ENCODE assay signal across 1 mouse cellular context in genomic region chr4:119531813-119532212, GRCm38 (mm10).
TF ChIP-seq lines count a peak whose summit lies in the region.

No protein-coding gene starts in this region.

TF ChIP-seq in MEL, 35 proteins besides CTCF, POLR2A, EP300 and RAD21:
- no peak for TF ChIP-seq HCFC1 (IDR thresholded peaks at IDR 0.05; ENCODE audit: low read depth, low read length)
- no peak for TF ChIP-seq ZC3H11A (IDR thresholded peaks at IDR 0.05; ENCODE audit: low read depth, low read length)
- TF ChIP-seq GABPA (IDR thresholded peaks at IDR 0.05; ENCODE audit: low read depth, low read length), result no peak
- no peak for TF ChIP-seq MAFK (IDR thresholded peaks at IDR 0.05; ENCODE audit: borderline replicate concordance, low read depth, low read length)
- no peak for TF ChIP-seq MYB (IDR thresholded peaks at IDR 0.05; ENCODE audit: low read depth, low read length)
- TF ChIP-seq USF1 (IDR thresholded peaks at IDR 0.05; ENCODE audit: low read depth, low read length), result no peak
- no peak for TF ChIP-seq ETS1 (IDR thresholded peaks at IDR 0.05; ENCODE audit: low read depth, low read length)
- no peak for TF ChIP-seq POLR2AphosphoS5 (IDR thresholded peaks at IDR 0.05; ENCODE audit: borderline replicate concordance, low read depth, low read length)
- no peak for TF ChIP-seq ZNF384 (IDR thresholded peaks at IDR 0.05; ENCODE audit: low read depth, low read length)
- TF ChIP-seq TAL1 (IDR thresholded peaks at IDR 0.05; ENCODE audit: low read length), result no peak
- no peak for TF ChIP-seq TCF12 (IDR thresholded peaks at IDR 0.05; ENCODE audit: low read depth, low read length)
- TF ChIP-seq SIN3A (IDR thresholded peaks at IDR 0.05; ENCODE audit: low read length), result no peak
TF ChIP-seq in MEL: peak in this region for 0.
